Mouse (Mus musculus) cerebellum, postnatal 4 days (tissue): ENCODE measurements around the gene Stradb.

ENCODE experiments used
- DNase-seq, 2 experiments: peaks; one replicate each; pipeline ENCODE4 v3.0.0; 2022; ENCODE audit warnings: low spot score in 2 of 2, mixed read lengths in 1 of 2

The Stradb gene

DNA sequence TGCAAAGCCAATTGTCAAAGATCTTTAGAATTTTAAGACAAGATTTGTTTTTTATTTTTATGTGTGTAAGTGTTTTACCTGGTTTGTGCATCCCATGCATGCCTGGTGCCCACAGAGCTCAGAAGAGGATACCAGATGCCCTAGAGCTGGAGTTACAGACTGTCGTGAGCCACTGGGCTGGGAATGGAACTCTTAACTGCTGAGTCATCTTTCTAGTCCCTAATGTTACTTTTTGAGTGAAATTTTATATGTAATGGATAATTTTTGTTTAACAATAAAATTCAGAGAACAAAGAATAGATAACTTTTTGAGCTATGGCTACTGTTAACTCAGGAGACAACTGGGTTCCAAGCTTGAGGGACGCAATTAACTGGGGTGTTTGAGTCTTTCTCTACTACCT lies 13.6 kb upstream of the Stradb start:
- DNase-seq: no peak

- no peak for DNase-seq
These were observed 12.0 kb upstream of the Stradb start for GRCm38 (mm10) chr1:58961152-58961893.

DNA sequence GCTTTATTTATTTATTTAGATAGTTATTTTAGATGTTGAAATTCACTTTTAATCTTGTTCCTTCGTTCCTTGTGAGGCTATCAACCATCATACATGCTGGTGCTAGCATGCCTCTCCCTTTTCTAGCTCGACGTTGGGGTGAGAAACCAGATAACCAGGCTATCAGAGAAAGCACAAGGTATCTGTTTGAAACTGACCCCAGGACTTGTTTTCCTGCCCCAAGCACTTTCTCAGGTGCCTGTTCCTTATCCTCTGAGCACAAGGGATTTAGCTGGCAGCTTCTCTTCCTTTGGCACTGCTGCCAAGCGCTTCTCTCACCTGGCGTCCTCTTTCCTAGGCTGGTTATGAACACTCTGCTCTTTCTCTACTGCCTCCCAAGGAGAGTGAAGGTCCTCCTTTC lies 10.9 kb upstream of the Stradb start:
- DNase-seq: no peak

DNA sequence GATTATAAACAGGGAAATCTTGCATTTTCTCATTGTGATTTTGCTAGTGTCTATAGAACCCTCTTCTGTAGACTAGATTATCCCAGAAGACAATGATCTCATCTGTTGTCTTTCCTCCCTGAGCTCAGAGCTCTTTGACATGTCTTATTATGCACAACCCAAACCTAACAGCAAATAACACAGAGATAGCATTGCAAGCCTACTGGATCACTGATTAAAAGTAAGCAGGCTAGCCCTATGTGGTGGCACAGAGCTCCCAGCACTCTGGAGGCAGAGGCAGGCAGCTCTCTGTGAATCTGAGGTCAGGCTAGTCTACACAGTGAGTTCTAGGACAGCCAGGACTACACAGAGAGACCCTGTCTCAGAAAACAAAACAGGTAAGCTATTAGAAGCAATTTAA lies 10.5 kb upstream of the Stradb start:
- DNase-seq: no peak

DNA sequence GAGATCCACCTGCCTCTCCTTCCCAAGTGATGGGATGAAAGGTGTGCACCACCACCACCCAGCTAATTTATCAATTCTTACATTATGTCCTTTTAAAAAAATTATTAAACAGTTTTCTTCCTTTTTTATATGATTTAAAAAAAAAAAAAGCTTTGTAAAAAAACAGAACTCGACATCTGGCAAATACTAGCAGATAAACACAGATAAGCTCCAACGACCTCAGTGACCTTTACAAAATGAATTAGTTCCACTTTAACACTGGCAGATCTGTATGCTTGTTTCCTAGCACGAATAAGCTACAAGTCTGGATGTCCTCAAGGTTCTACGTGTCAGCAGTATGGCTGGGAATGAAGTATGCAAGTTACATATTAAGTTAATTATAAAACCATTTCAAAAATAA lies 5.8 kb upstream of the Stradb start:
- DNase-seq: no peak

- no peak for DNase-seq
These were observed 3.3 kb upstream of the Stradb start for GRCm38 (mm10) chr1:58970054-58970453.

DNA sequence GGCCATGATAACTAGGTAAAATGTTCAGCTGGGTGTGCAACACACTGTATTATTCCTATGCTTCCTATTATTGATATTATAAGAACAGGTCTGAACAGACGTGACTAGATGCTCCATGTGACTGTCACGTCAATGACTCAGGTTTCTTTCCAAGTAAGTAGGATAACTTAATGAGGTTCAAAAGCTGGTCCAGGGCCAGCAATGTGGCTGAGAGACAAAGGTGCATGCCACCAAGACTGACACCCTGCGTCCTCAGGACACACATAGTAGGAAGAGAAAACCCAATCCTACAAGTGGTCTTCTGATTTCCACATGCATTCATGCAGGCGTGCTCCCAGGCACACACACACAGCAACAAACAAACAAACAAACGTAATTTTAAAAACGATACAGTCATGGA lies 2.2 kb upstream of the Stradb start:
- DNase-seq: no peak

DNA sequence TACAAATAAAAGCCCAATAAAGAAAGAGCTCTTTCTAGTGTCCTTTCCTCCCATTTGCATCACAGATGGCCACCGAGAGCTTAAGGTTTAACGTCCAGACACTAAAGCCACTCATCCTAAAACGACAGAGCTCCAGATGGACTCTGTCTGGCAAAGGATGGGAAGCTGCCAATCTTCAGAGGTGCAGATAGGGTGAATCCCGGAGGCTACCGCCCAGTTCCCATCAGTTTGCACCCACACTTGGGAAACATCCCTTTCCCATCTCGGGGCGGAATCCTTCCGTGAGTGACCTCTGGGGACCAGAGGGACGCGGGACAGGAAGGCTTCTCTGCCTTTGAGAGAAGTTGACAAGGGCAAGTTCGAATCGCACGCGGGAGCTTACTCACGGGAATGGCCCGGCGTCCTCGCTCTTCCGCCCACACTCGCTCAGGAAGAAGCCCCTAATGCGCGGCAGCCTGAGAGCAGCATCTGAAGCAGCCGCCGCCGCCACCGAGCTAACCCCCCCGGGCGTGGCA lies 414 bp upstream of the Stradb start:
- no peak for DNase-seq

DNA sequence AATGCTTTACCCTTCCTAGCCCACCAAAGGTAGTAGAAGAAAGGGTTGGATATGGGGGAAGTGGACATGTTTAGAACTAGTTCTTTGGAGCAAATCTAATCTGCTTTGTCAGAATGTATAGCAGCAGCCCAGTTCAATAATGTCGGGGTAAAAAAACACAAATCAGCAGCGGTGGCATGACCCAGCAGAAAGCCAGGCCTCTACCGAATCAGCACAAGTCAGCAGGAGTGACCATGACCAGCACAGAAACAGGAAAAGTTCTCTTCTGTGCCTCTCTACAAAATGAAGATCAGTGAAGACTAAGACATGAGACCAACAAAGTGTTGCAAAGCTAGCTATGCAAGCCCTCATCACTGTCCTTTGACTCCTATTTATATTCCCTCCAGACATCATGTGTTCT lies 9.0 kb downstream of the Stradb start:
- no peak for DNase-seq

DNA sequence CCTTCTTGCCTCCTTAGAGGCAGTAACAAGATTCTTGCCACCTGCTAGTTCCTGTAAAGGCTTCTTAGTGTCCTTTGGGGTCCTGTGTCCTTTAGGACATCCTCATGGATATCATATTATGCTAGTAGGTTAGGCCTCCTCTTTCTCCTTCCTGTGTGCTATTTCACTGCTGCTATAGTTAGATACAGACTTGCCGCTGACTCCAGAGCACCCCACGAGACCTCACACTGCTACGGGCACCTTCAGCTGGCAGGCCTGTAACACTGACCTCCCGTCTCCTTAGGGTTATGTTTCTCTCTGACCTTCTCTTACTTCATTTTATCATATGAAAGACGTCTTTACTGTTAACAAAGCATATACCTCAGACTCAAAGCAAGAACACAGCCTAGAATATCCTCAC lies 11.3 kb downstream of the Stradb start:
- DNase-seq: no peak

DNA sequence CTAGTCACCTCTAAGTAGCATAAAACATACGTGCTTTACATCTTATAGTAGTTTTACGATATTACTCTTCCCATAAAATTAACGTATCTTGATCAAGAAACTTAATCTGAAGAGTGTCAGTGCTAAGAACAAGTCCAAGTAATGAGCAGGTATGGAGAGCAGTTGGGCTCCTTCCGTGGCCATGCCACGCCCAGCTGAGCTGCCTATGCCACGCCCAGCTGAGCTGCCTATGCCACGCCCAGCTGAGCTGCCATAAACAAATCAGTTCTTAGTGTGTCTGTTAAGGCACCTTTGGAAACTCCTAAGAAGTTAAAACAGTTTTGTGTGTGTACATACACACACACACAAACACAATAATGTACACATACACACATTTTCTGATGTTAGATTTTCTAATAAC lies 19.8 kb downstream of the Stradb start:
- DNase-seq: no peak

- no peak for DNase-seq
These were observed 20.4 kb downstream of the Stradb start for GRCm38 (mm10) chr1:58993723-58994122.

DNA sequence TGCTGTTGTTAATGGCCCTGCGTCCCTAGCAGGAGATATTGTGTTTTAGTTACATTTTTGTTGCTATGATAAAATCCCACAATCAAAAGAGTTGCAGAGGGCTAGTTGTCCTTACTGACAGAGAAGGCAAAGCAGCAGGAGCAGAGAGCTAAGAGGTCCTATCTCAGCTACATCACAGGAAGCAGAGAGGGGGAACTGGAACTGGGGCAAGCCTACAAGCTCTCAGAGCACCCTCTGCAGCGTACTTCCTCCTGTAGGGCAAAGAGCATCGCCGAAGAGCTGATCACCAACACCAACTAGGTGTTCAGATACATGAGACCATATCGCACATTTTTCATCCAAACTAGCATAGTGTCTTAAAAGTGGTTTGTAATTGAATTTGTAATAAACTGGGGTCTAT lies 22.0 kb downstream of the Stradb start:
- no peak for DNase-seq

- no peak for DNase-seq
These were observed 35.9 kb downstream of the Stradb start for GRCm38 (mm10) chr1:59009250-59009649.

GRCm38 (mm10) chr1:59021556-59021955 lies 48.2 kb downstream of the Stradb start:
- no peak for DNase-seq

DNA sequence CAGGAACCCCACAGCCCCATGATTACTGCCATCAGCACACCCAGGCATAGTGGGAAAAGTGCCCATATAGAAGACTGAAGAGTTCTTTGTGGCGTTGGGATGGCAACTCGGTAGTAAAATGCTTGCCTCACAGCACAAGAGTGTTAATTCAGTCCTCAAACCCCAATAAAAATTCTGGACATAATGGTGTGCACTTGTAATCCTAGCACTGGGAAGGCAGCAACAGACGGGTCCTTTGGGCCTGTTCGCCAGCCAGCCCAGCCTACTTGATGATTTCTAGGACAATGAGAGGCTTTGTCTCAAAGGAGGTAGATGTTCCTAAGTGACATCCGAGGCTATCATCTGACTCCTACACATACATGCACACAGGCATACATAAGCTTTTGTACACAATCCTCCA lies 64.4 kb downstream of the Stradb start:
- no peak for DNase-seq
